Mouse (Mus musculus) megakaryocyte, embryonic 14.5 days (primary cell): ENCODE measurements at regions not wholly inside any gene's neighbourhood (a gene's known extent, or its start where the extent isn't known, plus 50 kb on each side); places are given as distances from the start of the nearest gene placed in this dataset.

Source experiments
- FLI1 ChIP-seq: IDR thresholded peaks from 2 replicates; pipeline ENCODE4 v1.6.1; 2012; ENCODE audit warnings: low read length, inconsistent platforms, mixed read lengths
- GATA1 ChIP-seq: IDR thresholded peaks from 3 replicates; pipeline ENCODE4 v1.6.1; 2012; ENCODE audit warnings: mixed read lengths, low read length, inconsistent platforms, borderline replicate concordance

DNA sequence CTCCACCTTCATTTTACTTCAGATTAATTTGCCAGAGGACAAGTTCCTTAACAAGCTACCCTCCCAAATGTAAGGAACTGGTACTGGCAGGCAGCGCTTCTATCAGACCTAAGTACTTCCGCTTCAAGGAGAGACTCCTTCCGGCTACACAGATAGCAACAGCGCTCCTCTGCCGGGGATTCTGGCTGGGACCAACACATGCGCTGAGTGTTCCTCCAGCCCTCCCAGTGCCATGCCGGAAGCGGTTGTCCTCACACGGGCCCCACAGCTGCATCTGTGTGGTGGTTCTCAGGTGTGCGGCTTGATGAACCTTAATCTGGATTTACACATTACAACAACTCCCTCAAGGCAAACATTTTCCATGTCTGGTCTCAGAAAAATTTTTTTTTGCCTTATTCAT is 336.1 kb upstream of the Map3k7 start:
- no peak for TF ChIP-seq GATA1
- no peak for TF ChIP-seq FLI1
